ENCODE assay signal across 8 mouse cellular contexts in the genomic region with DNA sequence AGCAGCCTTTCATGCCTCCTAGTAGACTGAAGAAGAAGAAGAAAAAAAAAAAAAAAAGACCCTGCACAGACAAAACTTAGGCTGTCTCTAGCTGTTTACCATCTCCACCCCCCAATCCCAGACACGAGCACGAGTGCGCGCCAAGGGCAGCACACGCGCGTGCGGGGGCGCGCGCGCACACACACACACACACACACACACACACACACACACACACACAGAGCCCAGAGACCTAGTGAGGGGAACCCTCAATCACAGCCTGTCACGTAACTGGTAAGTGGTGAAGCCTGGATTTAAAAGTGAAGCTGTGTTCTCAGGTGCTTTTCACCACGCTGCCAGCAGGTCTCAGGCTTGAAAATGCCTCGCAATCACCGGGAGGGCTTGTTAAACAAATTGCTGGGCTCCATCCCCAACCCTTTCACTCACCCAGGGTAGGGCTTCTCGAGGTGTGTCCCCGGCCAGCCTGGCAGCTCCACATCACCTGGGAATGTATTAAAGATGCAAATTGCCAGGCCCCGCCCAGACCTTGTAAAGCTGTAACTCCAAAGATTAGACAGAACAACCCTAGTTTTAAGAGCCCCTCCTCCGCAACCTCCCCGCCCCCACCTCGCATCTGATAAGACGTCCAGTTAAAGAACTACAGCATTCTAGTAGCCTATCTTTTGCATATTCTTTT. TPM values are rescaled to one million over a fixed set of nuclear protein-coding genes. Genes with fewer than 3 reads are reported as not detected.
DNase-seq lines count a peak whose midpoint lies in the region; ATAC-seq and TF ChIP-seq lines count a peak whose summit lies in the region.

No protein-coding gene starts in this region.

- no peak for TF ChIP-seq POLR2A in bone marrow, adult 2 months (IDR thresholded peaks at IDR 0.05; ENCODE audit: borderline replicate concordance, control insufficient read depth, low read depth, low read length)
- 0 out of 2 replicates have a peak, but pooled peaks have one; percentile 21 for TF ChIP-seq POLR2A in embryonic fibroblast, embryonic 13.5 days (IDR thresholded peaks at IDR 0.05; ENCODE audit: low read depth, low read length)

- peak; percentile 50 for ATAC-seq in intestine, embryonic 14.5 days (replicated peaks; ENCODE audit: low FRiP score, low TSS enrichment, low read depth)
- peak; percentile 53 for ATAC-seq in liver, embryonic 16.5 days (ENCODE audit: low read depth)
- ATAC-seq in neural tube, embryonic 14.5 days (ENCODE audit: low read depth), result no peak

- H3K4me1 ChIP-seq in bone marrow, adult 2 months (ENCODE audit: control insufficient read depth, insufficient read depth, low read length), result peaks cover 2% of the 10 kb centered on the region
- peaks cover 21% of the 10 kb centered on the region for H3K4me1 ChIP-seq in embryonic fibroblast, embryonic 13.5 days (ENCODE audit: control insufficient read depth, insufficient read depth, low read length)
- peaks cover 35% of the 10 kb centered on the region for H3K4me1 ChIP-seq in intestine, embryonic 14.5 days (replicated peaks; ENCODE audit: control insufficient read depth, insufficient read depth, low read length)
- H3K4me1 ChIP-seq in liver, embryonic 16.5 days (ENCODE audit: control insufficient read depth, low read depth, low read length), result peaks cover 38% of the 10 kb centered on the region
- peaks cover 13% of the 10 kb centered on the region for H3K4me1 ChIP-seq in neural tube, embryonic 14.5 days (ENCODE audit: control insufficient read depth, insufficient read depth, low read length)

- H3K9ac ChIP-seq in intestine, embryonic 14.5 days (ENCODE audit: low read length), result peak overlapping the region; percentile 22; the same call in 1 of the 2 replicates
- H3K9ac ChIP-seq in liver, embryonic 16.5 days (ENCODE audit: low read depth, low read length), result peak overlapping the region; percentile 73
- 0 out of 2 replicates have a peak overlapping the region, but pooled peaks have one; percentile 5 for H3K9ac ChIP-seq in neural tube, embryonic 14.5 days (replicated peaks; ENCODE audit: low read depth, low read length)

- TF ChIP-seq CTCF in bone marrow, adult 2 months (IDR thresholded peaks at IDR 0.05; ENCODE audit: control insufficient read depth, insufficient read depth, low read length), result no peak
- TF ChIP-seq CTCF in embryonic fibroblast, embryonic 13.5 days (IDR thresholded peaks at IDR 0.05; ENCODE audit: borderline replicate concordance, insufficient read depth, low read length), result no peak

- DNase-seq in heart, adult 11 months, result peak; percentile 94
- DNase-seq in heart, postnatal 36 days, result no peak
- peak; percentile 72 for DNase-seq in intestine, embryonic 14.5 days (ENCODE audit: low spot score)
- peak; percentile 68 for DNase-seq in thymus, postnatal 4 days

- no peaks in the 10 kb centered on the region for H3K27me3 ChIP-seq in intestine, embryonic 14.5 days (replicated peaks; ENCODE audit: control insufficient read depth, insufficient read depth, low read length)
- H3K27me3 ChIP-seq in liver, embryonic 16.5 days (ENCODE audit: control insufficient read depth, insufficient read depth, low read depth, low read length), result no peaks in the 10 kb centered on the region
- H3K27me3 ChIP-seq in neural tube, embryonic 14.5 days (ENCODE audit: control insufficient read depth, insufficient read depth, low read length), result peaks cover 4% of the 10 kb centered on the region; the same call in 1 of the 2 replicates

- no peaks in the 10 kb centered on the region for H3K9me3 ChIP-seq in intestine, embryonic 14.5 days (ENCODE audit: control insufficient read depth, low read length)
- no peaks in the 10 kb centered on the region for H3K9me3 ChIP-seq in liver, embryonic 16.5 days (replicated peaks; ENCODE audit: control insufficient read depth, low read length)
- no peaks in the 10 kb centered on the region for H3K9me3 ChIP-seq in neural tube, embryonic 14.5 days (ENCODE audit: control insufficient read depth, low read length)

- H3K36me3 ChIP-seq in intestine, embryonic 14.5 days (ENCODE audit: control insufficient read depth, insufficient read depth, low read length), result no peaks in the 10 kb centered on the region
- H3K36me3 ChIP-seq in liver, embryonic 16.5 days (ENCODE audit: control insufficient read depth, insufficient read depth), result no peaks in the 10 kb centered on the region
- no peaks in the 10 kb centered on the region for H3K36me3 ChIP-seq in neural tube, embryonic 14.5 days (ENCODE audit: control insufficient read depth, insufficient read depth, low read length)

- peak overlapping the region; percentile 14; the same call in 1 of the 2 replicates for H3K27ac ChIP-seq in bone marrow, adult 2 months (ENCODE audit: control insufficient read depth, insufficient read depth, low read depth, low read length, poor library complexity)
- H3K27ac ChIP-seq in embryonic fibroblast, embryonic 13.5 days (ENCODE audit: insufficient read depth, low read length), result peak overlapping the region; percentile 94
- no peak overlapping the region for H3K27ac ChIP-seq in intestine, embryonic 14.5 days (ENCODE audit: low read depth)
- H3K27ac ChIP-seq in liver, embryonic 16.5 days (ENCODE audit: low read length), result peak overlapping the region; percentile 90
- H3K27ac ChIP-seq in neural tube, embryonic 14.5 days (ENCODE audit: low read depth, low read length), result no peak overlapping the region

- WGBS in bone marrow, adult 2 months, result 2% methylated on average over 23 of the region's 23 CpGs
- 3% methylated on average over 23 of the region's 23 CpGs for WGBS in intestine, embryonic 14.5 days
- WGBS in liver, embryonic 16.5 days (ENCODE audit: insufficient replicate concordance), result under 1% methylated on average over 23 of the region's 23 CpGs
- WGBS in neural tube, embryonic 14.5 days, result 1% methylated on average over 23 of the region's 23 CpGs

- peak overlapping the region; percentile 36 for H3K4me3 ChIP-seq in bone marrow, adult 2 months (replicated peaks; ENCODE audit: control insufficient read depth, low read depth, low read length)
- H3K4me3 ChIP-seq in embryonic fibroblast, embryonic 13.5 days (ENCODE audit: insufficient read depth, low read length), result peak overlapping the region; percentile 16
- H3K4me3 ChIP-seq in intestine, embryonic 14.5 days (ENCODE audit: low read depth, low read length), result peak overlapping the region; percentile 27
- peak overlapping the region; percentile 98 for H3K4me3 ChIP-seq in liver, embryonic 16.5 days (ENCODE audit: low read depth, low read length)
- H3K4me3 ChIP-seq in neural tube, embryonic 14.5 days (ENCODE audit: low read depth, low read length), result peak overlapping the region; percentile 30

- intact Hi-C loops in heart, postnatal 36 days (cut with DNase I), result loop anchor here (2.0 to 5.0 kb wide), 3 partner anchors 57 to 203 kb away; a partner anchor contains a TSS

- H3K4me2 ChIP-seq in intestine, embryonic 14.5 days (ENCODE audit: low read length), result peak overlapping the region; percentile 47
- peak overlapping the region; percentile 78 for H3K4me2 ChIP-seq in liver, embryonic 16.5 days (ENCODE audit: low read depth, low read length)
- peak overlapping the region; percentile 56 for H3K4me2 ChIP-seq in neural tube, embryonic 14.5 days (ENCODE audit: low read depth, low read length)

RNA-seq across cellular contexts. Expression of a gene that starts 1.7 kb away (rescaled TPM):
- 10 to 100 TPM; 16.2 to 17.7 TPM for total RNA-seq in heart, postnatal 36 days (2021)
- polyA plus RNA-seq in bone marrow, adult 2 months (2011; ENCODE audit: insufficient read depth, insufficient read length, low replicate concordance, missing spikeins), result 7.0 and 8.8 TPM in 2 replicates
- polyA plus RNA-seq in embryonic fibroblast, embryonic 13.5 days (2011; ENCODE audit: insufficient read length, low read depth, missing spikeins), result 54.8 and 61.5 TPM in 2 replicates
- 28.0 and 28.9 TPM in 2 replicates for polyA plus RNA-seq in intestine, embryonic 14.5 days (2014; fragmentation: Nextera tagmentation; extraction: Ambion mirVana)
- 7.4 and 9.0 TPM in 2 replicates for polyA plus RNA-seq in liver, embryonic 16.5 days (2015; fragmentation: Nextera tagmentation; extraction: Ambion mirVana)
- polyA plus RNA-seq in neural tube, embryonic 14.5 days (2014; fragmentation: Nextera tagmentation; extraction: Ambion mirVana), result 34.1 and 37.7 TPM in 2 replicates

Comparison
In these comparisons a context has a peak if more than half of its experiments do, and no peak if none do; other contexts are left out.
1. DNase-seq: peak in heart, adult 11 months (single experiment), intestine, embryonic 14.5 days (single experiment) and thymus, postnatal 4 days (single experiment); none in heart, postnatal 36 days (0 of 2).
2. H3K27ac ChIP-seq: peak in bone marrow, adult 2 months (single experiment), embryonic fibroblast, embryonic 13.5 days (single experiment) and liver, embryonic 16.5 days (single experiment); none in intestine, embryonic 14.5 days (single experiment) and neural tube, embryonic 14.5 days (single experiment).
3. H3K4me3 ChIP-seq: peak in every context shown above with its lines; median percentile 98 in liver, embryonic 16.5 days; 36 in bone marrow, adult 2 months; 30 in neural tube, embryonic 14.5 days; 27 in intestine, embryonic 14.5 days; 16 in embryonic fibroblast, embryonic 13.5 days.
4. H3K9ac ChIP-seq: peak in every context shown above with its lines; median percentile 73 in liver, embryonic 16.5 days; 22 in intestine, embryonic 14.5 days; 5 in neural tube, embryonic 14.5 days.
5. Peak in every context shown above with its lines, with median percentiles within 50 percentile points of each other: H3K4me2 ChIP-seq.